Mouse (Mus musculus) bone marrow, adult 2 months (tissue): Measurements from ENCODE around the gene S100a11.
A peak's percentile ranks its signal among the peaks of the same experiment; 100 is the strongest.

Experiments used
- CTCF ChIP-seq: fragments of 200-500 bp; IDR thresholded peaks from 2 replicates; pipeline ENCODE4 v1.5.1; 2011; ENCODE audit warnings: low read length, control low read depth; ENCODE audit not compliant: control insufficient read depth, insufficient read depth
- POLR2A ChIP-seq: fragments of 200-500 bp; IDR thresholded peaks from 2 replicates; pipeline ENCODE4 v1.6.1; 2011; ENCODE audit warnings: low read depth, mild to moderate bottlenecking, control low read depth, low read length, borderline replicate concordance; ENCODE audit not compliant: control insufficient read depth

GRCm38 (mm10) chr3:93520330-93521193 is at the start of gene S100a11:
- no peak for TF ChIP-seq CTCF
- TF ChIP-seq POLR2A, result peak; percentile 72
